Mouse (Mus musculus) liver, embryonic 15.5 days (tissue): ENCODE measurements around the gene Cox8a. TPM values are rescaled to one million over a fixed set of nuclear protein-coding genes. Genes with fewer than 3 reads are reported as not detected.

ENCODE experiments used
- ATAC-seq: fragments of 200-750 bp; cut with Nextera tagmentation; 2 replicates; pipeline ENCODE4 v1.8.0; 2017; ENCODE audit warnings: moderate number of reproducible peaks, mild to moderate bottlenecking, moderate library complexity; ENCODE audit not compliant: insufficient read depth
- H3K27ac ChIP-seq: fragments of 300-500 bp; sonication (generic); replicated peaks from 2 replicates; pipeline ENCODE4 v1.5.1; 2015; ENCODE audit warnings: mild to moderate bottlenecking, inconsistent platforms
- H3K27me3 ChIP-seq: fragments of 300-500 bp; sonication (generic); 2 replicates; pipeline ENCODE4 v1.6.1; 2015; ENCODE audit warnings: mild to moderate bottlenecking, inconsistent platforms
- H3K36me3 ChIP-seq: fragments of 300-500 bp; sonication (generic); replicated peaks from 2 replicates; pipeline ENCODE4 v1.6.1; 2015; ENCODE audit warnings: moderate library complexity, mild to moderate bottlenecking, inconsistent platforms
- H3K4me1 ChIP-seq: fragments of 300-500 bp; sonication (generic); replicated peaks from 2 replicates; pipeline ENCODE4 v1.6.1; 2015; ENCODE audit warnings: inconsistent platforms
- H3K4me2 ChIP-seq: fragments of 300-500 bp; sonication (generic); 2 replicates; pipeline ENCODE4 v1.6.1; 2015; ENCODE audit warnings: moderate library complexity, mild to moderate bottlenecking, inconsistent platforms
- H3K4me3 ChIP-seq: fragments of 300-500 bp; sonication (generic); replicated peaks from 2 replicates; pipeline ENCODE4 v1.5.1; 2015; ENCODE audit warnings: mild to moderate bottlenecking, inconsistent platforms
- H3K9ac ChIP-seq: fragments of 300-500 bp; sonication (generic); 2 replicates; pipeline ENCODE4 v1.6.1; 2015; ENCODE audit warnings: moderate library complexity, mild to moderate bottlenecking, inconsistent platforms
- H3K9me3 ChIP-seq: fragments of 300-500 bp; sonication (generic); replicated peaks from 2 replicates; pipeline ENCODE4 v1.6.1; 2016; ENCODE audit warnings: inconsistent platforms
- WGBS: fragments of 180-500 bp; shearing (Covaris S2); methylation state at CpG from one replicate; pipeline ENCODE4 v1.1.7; 2015; ENCODE audit warnings: mixed read lengths; ENCODE audit not compliant: insufficient replicate concordance; 5-methylcytosine and 5-hydroxymethylcytosine counted together
- polyA plus RNA-seq: library from polyadenylated mRNA; unstranded; fragments of >200 nt; fragmentation: Nextera tagmentation; extraction: Ambion mirVana; gene quantifications from 2 replicates; pipeline ENCODE4 v1.2.1, GENCODE M21; 2015

Cox8a gene
- polyA plus RNA-seq, 1 experiment from 2014 or later: 535 TPM

DNA sequence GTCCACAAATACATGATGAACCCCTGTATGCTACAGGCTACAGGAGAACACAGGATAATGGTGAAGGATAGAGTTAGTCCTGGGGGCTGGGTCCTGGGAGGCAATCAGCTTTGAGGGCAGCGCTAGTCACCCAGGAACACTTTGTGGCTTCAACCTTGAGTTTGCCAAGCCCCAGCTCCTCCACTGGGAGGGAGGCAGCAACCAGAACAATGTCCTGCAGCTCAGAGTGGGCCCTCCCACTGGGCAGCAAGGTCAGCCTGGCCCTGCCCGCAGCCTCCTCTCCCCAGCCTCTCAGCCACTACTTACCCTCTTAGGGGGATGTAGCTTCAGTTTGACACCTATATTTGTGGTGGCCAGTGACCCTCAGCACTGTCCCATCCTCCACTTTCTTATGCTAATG, 49.0 kb downstream of the Cox8a start:
- Histone ChIP-seq H3K4me2 (no peak overlapping the region), H3K9ac (no peak overlapping the region), H3K36me3 (no peaks in the 10 kb centered on the region), H3K27me3 (peaks cover 64% of the 10 kb centered on the region), H3K9me3 (no peaks in the 10 kb centered on the region), H3K27ac (no peak overlapping the region), H3K4me3 (no peak overlapping the region), H3K4me1 (peaks cover 25% of the 10 kb centered on the region)
- no peak for ATAC-seq
- WGBS: 50% methylated on average over 2 of the region's 2 CpGs

DNA sequence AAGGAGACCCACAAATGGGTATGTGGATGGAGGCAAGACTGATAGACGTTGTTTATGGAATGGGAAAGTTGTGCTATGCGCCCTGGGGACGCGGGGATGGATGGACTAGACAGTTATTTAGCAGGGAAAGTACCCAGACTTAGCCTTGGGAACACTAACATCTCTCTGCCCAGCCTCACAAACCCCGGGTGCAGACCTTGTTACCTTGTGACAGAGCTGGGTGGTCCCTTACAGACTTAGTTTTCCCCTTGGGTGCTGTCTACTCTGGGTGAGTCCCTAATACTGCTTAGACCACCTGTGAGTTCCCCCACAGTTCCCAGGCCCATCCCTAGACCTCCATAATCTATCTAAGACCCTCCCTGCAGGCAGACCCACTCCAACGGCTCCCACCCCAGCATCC, 50.6 kb downstream of the Cox8a start:
- Histone ChIP-seq H3K9ac (no peak overlapping the region), H3K27me3 (peaks cover 77% of the 10 kb centered on the region), H3K4me3 (no peak overlapping the region), H3K36me3 (no peaks in the 10 kb centered on the region), H3K4me2 (no peak overlapping the region), H3K27ac (no peak overlapping the region), H3K4me1 (peaks cover 18% of the 10 kb centered on the region), H3K9me3 (no peaks in the 10 kb centered on the region)
- WGBS: 11% methylated on average over 6 of the region's 6 CpGs
- no peak for ATAC-seq

DNA sequence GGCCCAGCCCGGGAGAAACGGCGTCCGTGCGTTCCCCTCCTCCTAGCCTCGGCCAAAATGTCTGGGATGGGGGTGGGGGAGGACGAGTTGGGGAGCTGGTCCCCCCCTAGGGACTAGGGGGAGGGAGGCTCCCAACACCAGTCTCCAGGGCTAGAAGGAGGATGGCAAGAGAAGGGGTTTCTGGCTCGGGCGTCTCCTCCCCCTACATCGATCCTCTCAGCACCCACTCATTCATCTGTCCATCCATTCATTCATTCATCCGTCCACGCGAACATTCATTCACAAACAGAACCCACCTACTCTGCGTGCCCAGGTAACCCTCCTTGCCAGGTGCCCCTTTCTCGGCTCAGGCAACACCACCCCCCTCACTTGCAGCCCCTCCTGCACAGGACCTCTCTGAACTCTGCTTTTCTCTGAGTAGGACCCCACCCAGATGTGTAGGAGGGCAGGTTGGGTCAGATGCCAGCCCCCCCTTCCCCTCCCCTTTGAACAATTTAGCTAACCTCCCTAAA, 51.2 kb downstream of the Cox8a start:
- no peak overlapping the region for H3K9ac ChIP-seq

DNA sequence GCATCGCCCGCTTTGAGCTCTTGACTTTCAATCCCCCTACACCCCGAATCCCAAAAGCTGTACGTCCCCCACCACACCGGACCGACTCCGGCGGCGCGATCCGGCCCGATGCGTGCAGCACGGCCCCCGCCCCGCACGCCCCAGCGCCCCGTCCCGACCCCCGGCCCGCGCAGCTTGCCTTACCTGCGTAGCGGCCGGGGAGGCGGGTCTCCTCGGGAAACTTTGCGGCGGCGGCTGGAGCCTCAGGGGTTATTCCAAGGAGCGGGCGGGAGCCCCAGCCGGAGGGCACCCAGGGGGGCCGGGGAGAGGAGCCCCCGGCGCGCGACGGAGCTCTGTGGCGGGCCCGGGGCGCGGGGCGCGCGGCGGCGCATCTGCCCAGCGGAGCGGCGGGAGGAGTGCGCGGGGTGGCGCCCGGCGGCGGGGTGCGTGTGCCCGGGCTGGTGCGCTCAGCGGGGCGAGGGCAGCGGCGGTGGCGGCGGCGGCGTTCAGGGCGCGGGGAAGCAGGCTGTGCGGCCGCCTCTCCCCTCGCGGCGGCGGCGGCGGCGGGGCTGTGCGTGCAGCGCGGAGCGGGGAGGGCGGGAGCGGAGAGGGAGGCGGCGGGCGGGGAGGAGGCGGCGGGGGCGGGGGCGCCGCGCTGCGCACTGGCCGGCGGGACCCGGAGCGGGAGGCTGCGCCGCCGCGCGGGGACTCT, 51.8 kb downstream of the Cox8a start:
- WGBS: 1% methylated on average over 70 of the region's 105 CpGs
- H3K9ac ChIP-seq: no peak overlapping the region
- H3K4me3 ChIP-seq: peak overlapping the region; percentile 48
- H3K9me3 ChIP-seq: no peaks in the 10 kb centered on the region
- H3K4me2 ChIP-seq: peak overlapping the region; percentile 69
- no peak overlapping the region for H3K27ac ChIP-seq
- H3K27me3 ChIP-seq: peaks cover 88% of the 10 kb centered on the region
- ATAC-seq: no peak
- H3K4me1 ChIP-seq: peaks cover 13% of the 10 kb centered on the region
- no peaks in the 10 kb centered on the region for H3K36me3 ChIP-seq

More for the DNA sequence above, 51.2 kb downstream of the Cox8a start:
- Histone ChIP-seq H3K4me1 (peaks cover 13% of the 10 kb centered on the region), H3K4me3 (peak overlapping the region; percentile 48), H3K36me3 (no peaks in the 10 kb centered on the region), H3K27ac (no peak overlapping the region), H3K9me3 (no peaks in the 10 kb centered on the region), H3K27me3 (peaks cover 82% of the 10 kb centered on the region), H3K4me2 (peak overlapping the region; percentile 69)
- ATAC-seq: no peak
- 6% methylated on average over 14 of the region's 15 CpGs for WGBS

Other genes with a start within 250 kb of the Cox8a start
- 51.4 and 55.8 TPM in 2 replicates for gene Ppp1r14b, start 242.6 kb downstream of the Cox8a start, polyA plus RNA-seq
- gene Plcb3, start 241.1 kb downstream of the Cox8a start, polyA plus RNA-seq: 5.9 and 6.8 TPM in 2 replicates
- 88.3 and 101 TPM in 2 replicates for gene Fkbp2, start 237.1 kb downstream of the Cox8a start, polyA plus RNA-seq
- 15.5 and 15.6 TPM in 2 replicates for gene Vegfb, start 230.0 kb downstream of the Cox8a start, polyA plus RNA-seq
- 10.2 and 10.9 TPM in 2 replicates for gene Dnajc4, start 225.0 kb downstream of the Cox8a start, polyA plus RNA-seq
- 9.5 and 10.4 TPM in 2 replicates for gene Nudt22, start 221.5 kb downstream of the Cox8a start, polyA plus RNA-seq
- 1.6 and 2.3 TPM in 2 replicates for gene Trpt1, start 221.5 kb downstream of the Cox8a start, polyA plus RNA-seq
- gene Fermt3, start 198.1 kb downstream of the Cox8a start, polyA plus RNA-seq: 105 and 118 TPM in 2 replicates
- 116 and 121 TPM in 2 replicates for gene Stip1, start 177.6 kb downstream of the Cox8a start, polyA plus RNA-seq
- 5.6 and 6.2 TPM in 2 replicates for gene Macrod1, start 160.8 kb downstream of the Cox8a start, polyA plus RNA-seq
- 0.17 TPM in 2 replicates for gene Flrt1, start 111.9 kb downstream of the Cox8a start, polyA plus RNA-seq
- 53.7 and 58.4 TPM in 2 replicates for gene Otub1, start 11.3 kb downstream of the Cox8a start, polyA plus RNA-seq
- 25.0 and 25.4 TPM in 2 replicates for gene Naa40, start 23.6 kb upstream of the Cox8a start, polyA plus RNA-seq
- 1.1 and 1.3 TPM in 2 replicates for gene Rcor2, start 49.7 kb upstream of the Cox8a start, polyA plus RNA-seq
- gene Mark2, start 124.2 kb upstream of the Cox8a start, polyA plus RNA-seq: 20.0 and 24.4 TPM in 2 replicates
- 3.2 and 3.7 TPM in 2 replicates for gene Spindoc, start 165.4 kb upstream of the Cox8a start, polyA plus RNA-seq
- gene 2700081O15Rik, start 200.0 kb upstream of the Cox8a start, polyA plus RNA-seq: 0.68 and 0.88 TPM in 2 replicates